ENCODE assay signal across 11 mouse cellular contexts in the genomic region with DNA sequence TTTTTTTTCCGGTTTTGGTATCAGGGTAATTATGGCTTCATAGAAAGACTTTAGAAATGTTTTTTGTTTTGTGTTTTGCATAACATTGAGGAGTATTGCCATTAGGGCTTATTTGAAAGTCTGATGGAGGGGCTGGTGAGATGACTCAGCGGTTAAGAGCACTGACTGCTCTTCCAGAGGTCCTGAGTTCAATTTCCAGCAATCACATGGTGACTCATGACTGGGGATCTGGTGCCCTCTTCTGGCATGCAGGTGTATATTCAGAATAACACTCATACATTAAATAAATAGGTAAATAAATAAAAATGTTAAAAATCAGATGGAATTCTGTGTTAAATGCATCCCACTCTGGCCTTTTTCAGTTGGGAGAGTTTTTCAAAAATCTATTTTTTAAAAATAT. TPM values are rescaled to one million over a fixed set of nuclear protein-coding genes. Genes with fewer than 3 reads are reported as not detected.
A peak's percentile ranks its signal among the peaks of the same experiment; 100 is the strongest.
DNase-seq lines count a peak whose midpoint lies in the region; ATAC-seq and TF ChIP-seq lines count a peak whose summit lies in the region.
"Had no signal": no experiment of that assay in that cellular context is flagged by ENCODE, and none has a peak within 500 bp of the region (broad histone marks: within the 10 kb centered on the region; RNA-seq: fewer than 3 reads in every experiment).

No protein-coding gene starts in this region.

- H3K27me3 ChIP-seq in forebrain, postnatal 0 days (ENCODE audit: insufficient read depth, low read length) = peaks cover 3% of the 10 kb centered on the region
- peaks cover 15% of the 10 kb centered on the region for H3K27me3 ChIP-seq in forebrain, embryonic 11.5 days (ENCODE audit: control insufficient read depth, insufficient read depth, low read length)

- no peak overlapping the region for H3K4me2 ChIP-seq in forebrain, postnatal 0 days (ENCODE audit: low read depth)
- H3K4me2 ChIP-seq in forebrain, embryonic 11.5 days (ENCODE audit: low read depth, low read length, severe bottlenecking) = no peak overlapping the region
- H3K4me2 ChIP-seq: liver, embryonic 15.5 days; neural tube, embryonic 13.5 days had no signal

- ATAC-seq in forebrain, postnatal 0 days = no peak
- ATAC-seq in forebrain, embryonic 11.5 days (replicated peaks; ENCODE audit: low FRiP score) = no peak
- peak; percentile 40; the same call in 1 of the 2 replicates for ATAC-seq in granulocyte monocyte progenitor cell, adult 5-6 weeks (replicated peaks; ENCODE audit: poor library complexity, severe bottlenecking)

- DNase-seq in forebrain, postnatal 0 days = no peak
- no peak for DNase-seq in forebrain, embryonic 11.5 days (ENCODE audit: low spot score)
- DNase-seq in spleen, postnatal 4 days (ENCODE audit: low spot score in 2 of 2) = peak; percentile 12 to 65
- DNase-seq in spleen, adult 12 weeks (ENCODE audit: low spot score) = no peak
- peak; percentile 39 for DNase-seq in thymus, postnatal 25 days
- DNase-seq in neural tube, embryonic 10.5 days (ENCODE audit: extremely low spot score, low spot score) = no peak
- no peak for DNase-seq in layer of hippocampus, adult 11-12 months (ENCODE audit: low spot score)

- TF ChIP-seq CTCF in forebrain, postnatal 0 days (IDR thresholded peaks at IDR 0.05; ENCODE audit: low read depth) = 0 out of 2 replicates have a peak, but pooled peaks have one; percentile 10

- no peaks in the 10 kb centered on the region for H3K36me3 ChIP-seq in forebrain, postnatal 0 days (ENCODE audit: insufficient read depth)
- H3K36me3 ChIP-seq in forebrain, embryonic 11.5 days (ENCODE audit: control insufficient read depth, insufficient read depth, low read length) = no peaks in the 10 kb centered on the region
- H3K36me3 ChIP-seq: embryonic facial prominence, embryonic 10.5 days; liver, embryonic 15.5 days; neural tube, embryonic 13.5 days had no signal

- no peak overlapping the region for H3K9ac ChIP-seq in forebrain, postnatal 0 days
- H3K9ac ChIP-seq in forebrain, embryonic 11.5 days (ENCODE audit: low read length) = no peak overlapping the region
- H3K9ac ChIP-seq: liver, embryonic 15.5 days; neural tube, embryonic 13.5 days had no signal

- H3K4me3 ChIP-seq in forebrain, postnatal 0 days (ENCODE audit: low read depth, low read length) = no peak overlapping the region
- H3K4me3 ChIP-seq in forebrain, embryonic 11.5 days (ENCODE audit: low read depth, low read length) = no peak overlapping the region
- H3K4me3 ChIP-seq: embryonic facial prominence, embryonic 10.5 days; liver, embryonic 15.5 days; neural tube, embryonic 13.5 days had no signal

- no peak overlapping the region for H3K27ac ChIP-seq in forebrain, postnatal 0 days (ENCODE audit: low read depth, low read length)
- no peak overlapping the region for H3K27ac ChIP-seq in forebrain, embryonic 11.5 days (ENCODE audit: low read depth, low read length)
- H3K27ac ChIP-seq: embryonic facial prominence, embryonic 10.5 days; liver, embryonic 15.5 days; neural tube, embryonic 13.5 days had no signal

- WGBS in forebrain, postnatal 0 days = 61% methylated on average over 2 of the region's 2 CpGs
- 59% methylated on average over 2 of the region's 2 CpGs for WGBS in forebrain, embryonic 11.5 days

- H3K4me1 ChIP-seq in forebrain, postnatal 0 days (ENCODE audit: insufficient read depth) = no peaks in the 10 kb centered on the region
- H3K4me1 ChIP-seq in forebrain, embryonic 11.5 days (replicated peaks; ENCODE audit: control insufficient read depth, insufficient read depth, low read length) = no peaks in the 10 kb centered on the region
- H3K4me1 ChIP-seq: liver, embryonic 15.5 days; neural tube, embryonic 13.5 days had no signal

- H3K9me3 ChIP-seq in forebrain, postnatal 0 days (ENCODE audit: low read length) = no peaks in the 10 kb centered on the region
- no peaks in the 10 kb centered on the region for H3K9me3 ChIP-seq in forebrain, embryonic 11.5 days (ENCODE audit: control insufficient read depth, low read length)
- H3K9me3 ChIP-seq: embryonic facial prominence, embryonic 10.5 days; liver, embryonic 15.5 days; neural tube, embryonic 13.5 days had no signal

RNA-seq across cellular contexts. Expression of gene Rlim, which starts 9.3 kb away (rescaled TPM):
- 41.8 and 54.6 TPM in 2 replicates for total RNA-seq in forebrain, postnatal 0 days (2014; rRNA removed)
- polyA plus RNA-seq in forebrain, postnatal 0 days (2015; fragmentation: Nextera tagmentation; extraction: Ambion mirVana) = 10.8 and 16.4 TPM in 2 replicates
- polyA plus RNA-seq in forebrain, embryonic 11.5 days (2014; fragmentation: Nextera tagmentation; extraction: Ambion mirVana) = 39.9 and 48.7 TPM in 2 replicates
- total RNA-seq in granulocyte monocyte progenitor cell, adult 5-6 weeks (2014; fragmentation: Nextera tagmentation) = 43.0 and 49.3 TPM in 2 replicates
- 100 and 111 TPM in 2 replicates for total RNA-seq in granulocyte monocyte progenitor cell, adult 5-6 weeks (2017)

Comparison
In these comparisons a context has a peak if more than half of its experiments do, and no peak if none do; other contexts are left out.
1. DNase-seq: peak in spleen, postnatal 4 days (2 of 2) and thymus, postnatal 25 days (single experiment); none in forebrain, postnatal 0 days (single experiment), forebrain, embryonic 11.5 days (single experiment), spleen, adult 12 weeks (single experiment), neural tube, embryonic 10.5 days (single experiment) and layer of hippocampus, adult 11-12 months (single experiment).